9 mouse cellular contexts compared by ENCODE assay signal in genomic region chr6:137980905-137981696, GRCm38 (mm10).
DNase-seq lines count a peak whose midpoint lies in the region; ATAC-seq and TF ChIP-seq lines count a peak whose summit lies in the region.
"Had no signal": no experiment of that assay in that cellular context is flagged by ENCODE, and none has a peak within 500 bp of the region (broad histone marks: within the 10 kb centered on the region; RNA-seq: fewer than 3 reads in every experiment).

No protein-coding gene starts in this region.

- peaks cover 6% of the 10 kb centered on the region; the same call in 1 of the 2 replicates for H3K4me1 ChIP-seq in kidney, embryonic 16.5 days (ENCODE audit: insufficient read depth, low read length)
- H3K4me1 ChIP-seq in E14TG2a.4 (replicated peaks; ENCODE audit: low read depth, low read length): no peaks in the 10 kb centered on the region
- H3K4me1 ChIP-seq in hindbrain, embryonic 14.5 days (replicated peaks; ENCODE audit: control insufficient read depth, insufficient read depth, low read length): 0 out of 2 replicates have a peak, but pooled peaks cover 4% of the 10 kb centered on the region
- no peaks in the 10 kb centered on the region for H3K4me1 ChIP-seq in lung, adult 2 months (ENCODE audit: control insufficient read depth, insufficient read depth, low read length)
- H3K4me1 ChIP-seq: heart, embryonic 10.5 days had no signal

- no peak for ATAC-seq in kidney, embryonic 16.5 days (ENCODE audit: low FRiP score, low TSS enrichment)
- 0 out of 2 replicates have a peak, but pooled peaks have one; percentile 28 for ATAC-seq in hindbrain, embryonic 14.5 days (ENCODE audit: low FRiP score)

- H3K9ac ChIP-seq in kidney, embryonic 16.5 days (replicated peaks; ENCODE audit: low read length): no peak overlapping the region
- H3K9ac ChIP-seq in hindbrain, embryonic 14.5 days: no peak overlapping the region
- H3K9ac ChIP-seq: liver, embryonic 14.5 days had no signal

- no peak overlapping the region for H3K4me3 ChIP-seq in kidney, embryonic 16.5 days (ENCODE audit: low read length)
- H3K4me3 ChIP-seq in E14TG2a.4 (replicated peaks; ENCODE audit: low read length): no peak overlapping the region
- H3K4me3 ChIP-seq in hindbrain, embryonic 14.5 days (replicated peaks; ENCODE audit: low read length): no peak overlapping the region
- H3K4me3 ChIP-seq in lung, adult 2 months (replicated peaks; ENCODE audit: extremely low read depth, low read depth, low read length): no peak overlapping the region
- H3K4me3 ChIP-seq: heart, embryonic 10.5 days had no signal

- H3K27ac ChIP-seq in kidney, embryonic 16.5 days (ENCODE audit: low read length): no peak overlapping the region
- H3K27ac ChIP-seq in hindbrain, embryonic 14.5 days: no peak overlapping the region
- H3K27ac ChIP-seq: heart, embryonic 10.5 days; liver, embryonic 14.5 days had no signal

- no peaks in the 10 kb centered on the region for H3K36me3 ChIP-seq in kidney, embryonic 16.5 days (ENCODE audit: insufficient read depth, low read length)
- no peaks in the 10 kb centered on the region for H3K36me3 ChIP-seq in E14TG2a.4 (ENCODE audit: insufficient read depth, low read length)
- H3K36me3 ChIP-seq in hindbrain, embryonic 14.5 days (replicated peaks; ENCODE audit: control insufficient read depth, insufficient read depth): no peaks in the 10 kb centered on the region
- H3K36me3 ChIP-seq: heart, embryonic 10.5 days had no signal

- H3K9me3 ChIP-seq in kidney, embryonic 16.5 days (ENCODE audit: low read length): no peaks in the 10 kb centered on the region
- H3K9me3 ChIP-seq in E14TG2a.4 (ENCODE audit: low read length): no peaks in the 10 kb centered on the region
- no peaks in the 10 kb centered on the region for H3K9me3 ChIP-seq in hindbrain, embryonic 14.5 days (ENCODE audit: control insufficient read depth, low read length)
- H3K9me3 ChIP-seq: heart, embryonic 10.5 days had no signal

- H3K4me2 ChIP-seq in kidney, embryonic 16.5 days (replicated peaks; ENCODE audit: low read depth, low read length): no peak overlapping the region
- no peak overlapping the region for H3K4me2 ChIP-seq in hindbrain, embryonic 14.5 days (replicated peaks)

- 0 out of 2 replicates have a peak, but pooled peaks have one; percentile 14 for TF ChIP-seq CTCF in E14TG2a.4 (conservative IDR thresholded peaks at IDR 0.05; ENCODE audit: low read length)
- TF ChIP-seq CTCF in lung, adult 2 months (IDR thresholded peaks at IDR 0.05; ENCODE audit: insufficient read depth, low read length): no peak

- peak; percentile 27 to 47 for DNase-seq in kidney, postnatal 4 days
- DNase-seq in 3T3-L1 (ENCODE audit: low read depth, low spot score): peak; percentile 10
- DNase-seq in hindbrain, embryonic 14.5 days (ENCODE audit: low spot score): peak; percentile 28
- DNase-seq in ovary, postnatal 10 days (ENCODE audit: low spot score): no peak
- DNase-seq in lung, adult 2 months: no peak

- 68% methylated on average over 10 of the region's 10 CpGs for WGBS in kidney, embryonic 16.5 days
- 77% methylated on average over 10 of the region's 10 CpGs for WGBS in hindbrain, embryonic 14.5 days
- 71% methylated on average over 10 of the region's 10 CpGs for WGBS in lung, adult 2 months

- H3K27me3 ChIP-seq in kidney, embryonic 16.5 days (ENCODE audit: insufficient read depth, low read length): no peaks in the 10 kb centered on the region
- H3K27me3 ChIP-seq in E14TG2a.4 (ENCODE audit: insufficient read depth, low read length): peaks cover 2% of the 10 kb centered on the region; the same call in 1 of the 2 replicates
- no peaks in the 10 kb centered on the region for H3K27me3 ChIP-seq in hindbrain, embryonic 14.5 days (ENCODE audit: control insufficient read depth, insufficient read depth, low read length)

- no peak for TF ChIP-seq POLR2A in lung, adult 2 months (IDR thresholded peaks at IDR 0.05; ENCODE audit: borderline replicate concordance, extremely low read depth, low read depth, low read length)

Comparison
In these comparisons a context has a peak if more than half of its experiments do, and no peak if none do; other contexts are left out.
1. DNase-seq: peak in kidney, postnatal 4 days (2 of 2), 3T3-L1 (single experiment) and hindbrain, embryonic 14.5 days (single experiment); none in ovary, postnatal 10 days (single experiment) and lung, adult 2 months (single experiment).